Mouse (Mus musculus) liver, postnatal 0 days (tissue): Measurements from ENCODE around the gene Krtcap2.

Experiments
- CTCF ChIP-seq: sonication (generic); IDR thresholded peaks from 2 replicates; pipeline ENCODE4 v1.5.1; 2016; ENCODE audit warnings: antibody characterized with exemption, low read depth
- EP300 ChIP-seq: IDR thresholded peaks from 2 replicates; pipeline ENCODE4 v1.6.1; 2016; ENCODE audit warnings: antibody characterized with exemption, low read depth, mild to moderate bottlenecking

DNA sequence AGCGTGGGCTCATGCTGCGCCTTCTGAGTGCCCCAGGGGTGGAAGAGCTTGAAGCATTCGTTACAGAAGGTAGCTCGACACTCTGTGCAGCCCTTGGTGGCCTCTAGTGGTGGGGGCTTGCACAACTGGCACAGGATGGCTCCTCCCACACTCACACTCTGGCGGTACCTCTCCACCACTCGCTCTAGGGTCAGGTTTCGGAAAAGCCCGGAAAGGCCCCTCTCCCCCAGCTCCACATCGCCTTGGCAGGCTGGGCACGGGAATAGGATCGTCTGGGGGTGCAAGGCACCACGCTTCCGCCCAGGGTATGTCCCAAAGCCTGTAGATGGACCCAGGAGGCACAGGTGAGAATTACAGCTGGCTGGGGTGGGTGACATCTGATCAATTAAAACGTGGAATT, 2.2 kb upstream of the Krtcap2 start:
- TF ChIP-seq EP300 = no peak
- TF ChIP-seq CTCF = peak; percentile 61
